In the genomic region with DNA sequence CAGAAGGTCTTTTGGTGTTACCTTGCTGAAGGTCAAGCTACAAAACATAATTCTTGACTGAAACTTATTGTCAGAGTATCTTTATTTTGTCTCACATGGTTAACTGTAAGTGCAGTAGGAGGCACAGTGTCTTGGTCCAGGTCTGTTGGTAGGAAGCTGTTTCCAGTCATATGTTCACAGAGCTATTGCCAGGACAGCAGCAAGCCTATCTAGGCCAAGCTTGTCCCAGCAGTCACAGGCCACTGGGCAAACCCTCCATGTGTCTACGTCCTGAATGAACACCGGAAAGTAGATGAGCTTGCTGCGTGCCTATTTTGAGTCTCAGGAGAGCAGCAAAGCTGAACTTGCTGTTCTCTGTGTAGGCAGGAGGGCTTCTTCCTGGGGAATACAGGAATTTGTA, we compare ENCODE assay signal across 1 mouse cellular context. TPM values are rescaled to one million over a fixed set of nuclear protein-coding genes. Genes with fewer than 3 reads are reported as not detected.
"Had no signal": no experiment of that assay in that cellular context is flagged by ENCODE, and none has a peak within 500 bp of the region (broad histone marks: within the 10 kb centered on the region; RNA-seq: fewer than 3 reads in every experiment).

No protein-coding gene starts in this region.

RNA-seq across cellular contexts. Expression of a gene that starts 29.8 kb away (rescaled TPM):
- polyA plus RNA-seq: liver, adult 2 months had no signal
